Comparison of ENCODE assay signal across 8 mouse cellular contexts in the genomic region with DNA sequence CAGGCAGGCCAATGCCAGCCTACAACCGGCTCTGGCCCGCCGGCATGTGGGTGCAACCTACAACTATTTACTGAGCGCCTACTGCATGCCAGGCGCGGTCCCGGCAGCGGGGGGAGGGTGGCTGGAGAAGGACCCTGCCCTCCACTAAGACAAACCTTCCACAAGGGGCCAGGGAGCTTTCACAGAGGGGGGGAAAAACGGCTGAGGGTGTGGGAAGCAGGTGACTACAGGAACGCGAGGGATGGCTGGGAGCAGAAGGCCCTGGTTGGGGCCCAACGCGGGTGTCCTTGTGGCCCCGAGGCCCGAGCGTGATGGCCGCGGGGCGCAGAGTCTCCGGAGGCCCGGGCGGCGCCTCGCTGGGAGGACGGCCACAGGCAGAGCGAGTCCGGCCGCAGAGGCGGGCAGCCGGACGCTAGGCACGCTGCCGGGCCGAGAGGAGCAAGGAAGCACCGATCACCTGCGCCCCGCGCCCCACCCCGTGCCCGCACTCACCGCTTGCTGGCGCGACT. TPM values are rescaled to one million over a fixed set of nuclear protein-coding genes. Genes with fewer than 3 reads are reported as not detected.
A peak's percentile ranks its signal among the peaks of the same experiment; 100 is the strongest.
DNase-seq lines count a peak whose midpoint lies in the region; ATAC-seq and TF ChIP-seq lines count a peak whose summit lies in the region.

No protein-coding gene starts in this region.

- H3K36me3 ChIP-seq in heart, embryonic 16.5 days (ENCODE audit: control insufficient read depth, insufficient read depth), result peaks cover 34% of the 10 kb centered on the region
- peaks cover 18% of the 10 kb centered on the region for H3K36me3 ChIP-seq in macrophage (ENCODE audit: inconsistent target)
- H3K36me3 ChIP-seq in stomach, embryonic 14.5 days (ENCODE audit: control insufficient read depth, insufficient read depth, low read length), result peaks cover 32% of the 10 kb centered on the region

- 0 out of 2 replicates have a peak, but pooled peaks cover 2% of the 10 kb centered on the region for H3K4me1 ChIP-seq in cortical plate, adult 2 months (ENCODE audit: control insufficient read depth, insufficient read depth, low read length)
- H3K4me1 ChIP-seq in heart, embryonic 16.5 days (ENCODE audit: control insufficient read depth, insufficient read depth, low read length), result peaks cover 16% of the 10 kb centered on the region
- peaks cover 7% of the 10 kb centered on the region for H3K4me1 ChIP-seq in stomach, embryonic 14.5 days (ENCODE audit: control insufficient read depth, insufficient read depth, low read length)

- peak; percentile 64 for DNase-seq in adrenal gland, postnatal 25 days
- no peak for DNase-seq in adrenal gland, postnatal 4 days (ENCODE audit: low spot score in 2 of 2)
- peak; percentile 36 for DNase-seq in 416B (ENCODE audit: low read depth)
- peak; percentile 27 to 33 for DNase-seq in layer of hippocampus, postnatal 25 days (ENCODE audit: extremely low spot score in 1 of 2, low spot score in 1 of 2)

- no peaks in the 10 kb centered on the region for H3K27me3 ChIP-seq in heart, embryonic 16.5 days (ENCODE audit: control insufficient read depth, insufficient read depth, low read length)
- H3K27me3 ChIP-seq in stomach, embryonic 14.5 days (ENCODE audit: control insufficient read depth, insufficient read depth, low read length), result no peaks in the 10 kb centered on the region

- H3K27ac ChIP-seq in cortical plate, adult 2 months (ENCODE audit: insufficient read depth, low read length), result peak overlapping the region; percentile 63; the same call in 1 of the 2 replicates
- peak overlapping the region; percentile 68 for H3K27ac ChIP-seq in heart, embryonic 16.5 days (ENCODE audit: low read length)
- H3K27ac ChIP-seq in macrophage, result peak overlapping the region; percentile 38
- H3K27ac ChIP-seq in stomach, embryonic 14.5 days (ENCODE audit: low read length), result peak overlapping the region; percentile 90

- no peak for TF ChIP-seq POLR2A in cortical plate, adult 2 months (IDR thresholded peaks at IDR 0.05; ENCODE audit: extremely low read depth, insufficient read depth, low read length)

- peaks cover 14% of the 10 kb centered on the region for H3K79me2 ChIP-seq in macrophage (ENCODE audit: inconsistent target)

- peak overlapping the region; percentile 40 for H3K4me3 ChIP-seq in cortical plate, adult 2 months (ENCODE audit: insufficient read depth, low read length)
- H3K4me3 ChIP-seq in heart, embryonic 16.5 days (ENCODE audit: low read length), result peak overlapping the region; percentile 58
- peak overlapping the region; percentile 54 for H3K4me3 ChIP-seq in macrophage (ENCODE audit: inconsistent target)
- H3K4me3 ChIP-seq in stomach, embryonic 14.5 days (ENCODE audit: low read depth, low read length), result peak overlapping the region; percentile 89

- TF ChIP-seq CTCF in cortical plate, adult 2 months (IDR thresholded peaks at IDR 0.05; ENCODE audit: extremely low read depth, insufficient read depth, low read length), result no peak

- H3K9ac ChIP-seq in heart, embryonic 16.5 days (ENCODE audit: low read length), result peak overlapping the region; percentile 77
- peak overlapping the region; percentile 91 for H3K9ac ChIP-seq in stomach, embryonic 14.5 days (replicated peaks; ENCODE audit: low read depth, low read length)

- no peaks in the 10 kb centered on the region for H3K9me3 ChIP-seq in heart, embryonic 16.5 days (replicated peaks; ENCODE audit: control insufficient read depth, low read length)
- no peaks in the 10 kb centered on the region for H3K9me3 ChIP-seq in stomach, embryonic 14.5 days (ENCODE audit: control insufficient read depth, low read depth, low read length)

- WGBS in heart, embryonic 16.5 days, result under 1% methylated on average over 38 of the region's 43 CpGs
- 0% methylated on average over 40 of the region's 43 CpGs for WGBS in macrophage (ENCODE audit: missing documents)
- under 1% methylated on average over 25 of the region's 43 CpGs for WGBS in stomach, embryonic 14.5 days

- ATAC-seq in heart, embryonic 16.5 days (replicated peaks; ENCODE audit: extremely low read depth, insufficient read depth, low FRiP score), result peak; percentile 38
- ATAC-seq in stomach, embryonic 14.5 days (ENCODE audit: insufficient number of reproducible peaks, insufficient read depth, low FRiP score, low read depth), result no peak; the same call in 1 of the 2 replicates

- peak overlapping the region; percentile 78 for H3K4me2 ChIP-seq in heart, embryonic 16.5 days (ENCODE audit: low read depth, low read length)
- H3K4me2 ChIP-seq in stomach, embryonic 14.5 days (replicated peaks; ENCODE audit: low read depth, low read length), result peak overlapping the region; percentile 96

RNA-seq across cellular contexts. Expression of gene Hras, which starts 0.4 kb away (rescaled TPM):
- total RNA-seq in adrenal gland, postnatal 25 days (2021), result 64.8 and 88.0 TPM in 2 replicates
- 10 to 100 TPM; 88.5 to 96.4 TPM for total RNA-seq in adrenal gland, postnatal 4 days (2021)
- polyA plus RNA-seq in cortical plate, adult 2 months (2012; rRNA removed), result 256 and 265 TPM in 2 replicates
- polyA plus RNA-seq in heart, embryonic 16.5 days (2015; fragmentation: Nextera tagmentation; extraction: Ambion mirVana), result 59.5 and 92.1 TPM in 2 replicates
- total RNA-seq in layer of hippocampus, postnatal 25 days (2021), result 100 to 1,000 TPM; 193 to 235 TPM
- total RNA-seq in macrophage (2018; cell fraction: chromatin; rRNA removed), result 10 to 100 TPM in 13 of 26 experiments, 1 to 10 TPM in 12, not detected in 1; 1.5 to 31.4 (median 10.9) TPM
- 10 to 100 TPM; 40.7 to 70.9 (median 56.1) TPM for total RNA-seq in macrophage (2018; cell fraction: cytosol; rRNA removed)
- total RNA-seq in macrophage (2018; cell fraction: nucleus; rRNA removed), result 10 to 100 TPM in 21 of 26 experiments, 1 to 10 TPM in 5; 6.3 to 34.2 (median 15.0) TPM
- polyA plus RNA-seq in macrophage (2018), result 31.1 to 73.7 TPM (median 35.0 TPM) in 3 replicates
- polyA plus RNA-seq in stomach, embryonic 14.5 days (2014; fragmentation: Nextera tagmentation; extraction: Ambion mirVana), result 79.4 and 85.5 TPM in 2 replicates

RNA-seq across cellular contexts. Expression of gene Lrrc56, which starts 0.6 kb away (rescaled TPM):
- 6.4 and 10.8 TPM in 2 replicates for total RNA-seq in adrenal gland, postnatal 25 days (2021)
- total RNA-seq in adrenal gland, postnatal 4 days (2021), result 1 to 10 TPM; 8.8 to 9.9 TPM
- 5.4 and 5.8 TPM in 2 replicates for polyA plus RNA-seq in cortical plate, adult 2 months (2012; rRNA removed)
- polyA plus RNA-seq in heart, embryonic 16.5 days (2015; fragmentation: Nextera tagmentation; extraction: Ambion mirVana), result 3.0 and 4.1 TPM in 2 replicates
- 1 to 10 TPM; 4.5 to 6.1 TPM for total RNA-seq in layer of hippocampus, postnatal 25 days (2021)
- total RNA-seq in macrophage (2018; cell fraction: chromatin; rRNA removed), result 10 to 100 TPM in 10 of 26 experiments, 1 to 10 TPM in 16; 1.0 to 16.7 (median 8.6) TPM
- total RNA-seq in macrophage (2018; cell fraction: cytosol; rRNA removed), result 1 to 10 TPM; 1.8 to 4.6 (median 2.9) TPM
- 10 to 100 TPM in 5 of 26 experiments, 1 to 10 TPM in 21; 1.3 to 13.9 (median 6.0) TPM for total RNA-seq in macrophage (2018; cell fraction: nucleus; rRNA removed)
- polyA plus RNA-seq in macrophage (2018), result 1.2 to 3.9 TPM (median 2.3 TPM) in 3 replicates
- 5.3 and 6.1 TPM in 2 replicates for polyA plus RNA-seq in stomach, embryonic 14.5 days (2014; fragmentation: Nextera tagmentation; extraction: Ambion mirVana)

RNA-seq across cellular contexts. Expression of gene Lmntd2, which starts 20.5 kb away (rescaled TPM):
- total RNA-seq in adrenal gland, postnatal 25 days (2021), result 0.39 TPM in 1 of 2 replicates, not detected in the other
- 1 to 10 TPM in 1 of 2 experiments, under 1 TPM in 1; 0.82 to 1.0 TPM for total RNA-seq in adrenal gland, postnatal 4 days (2021)
- polyA plus RNA-seq in cortical plate, adult 2 months (2012; rRNA removed), result 0.17 and 0.27 TPM in 2 replicates
- polyA plus RNA-seq in heart, embryonic 16.5 days (2015; fragmentation: Nextera tagmentation; extraction: Ambion mirVana), result 0.54 and 0.76 TPM in 2 replicates
- not detected for total RNA-seq in layer of hippocampus, postnatal 25 days (2021)
- total RNA-seq in macrophage (2018; cell fraction: chromatin; rRNA removed), result under 1 TPM in 5 of 26 experiments, not detected in 21; 0.31 to 0.45 (median 0.41) TPM
- not detected for total RNA-seq in macrophage (2018; cell fraction: cytosol; rRNA removed)
- under 1 TPM in 5 of 26 experiments, not detected in 21; 0.22 to 0.33 (median 0.26) TPM for total RNA-seq in macrophage (2018; cell fraction: nucleus; rRNA removed)
- not detected in 3 replicates for polyA plus RNA-seq in macrophage (2018)
- polyA plus RNA-seq in stomach, embryonic 14.5 days (2014; fragmentation: Nextera tagmentation; extraction: Ambion mirVana), result 1.7 and 2.3 TPM in 2 replicates

RNA-seq across cellular contexts. Expression of gene Rnh1, which starts 20.7 kb away (rescaled TPM):
- total RNA-seq in adrenal gland, postnatal 25 days (2021), result 298 and 356 TPM in 2 replicates
- 100 to 1,000 TPM; 179 to 186 TPM for total RNA-seq in adrenal gland, postnatal 4 days (2021)
- 38.6 and 38.8 TPM in 2 replicates for polyA plus RNA-seq in cortical plate, adult 2 months (2012; rRNA removed)
- 96.9 and 111 TPM in 2 replicates for polyA plus RNA-seq in heart, embryonic 16.5 days (2015; fragmentation: Nextera tagmentation; extraction: Ambion mirVana)
- 10 to 100 TPM; 32.5 to 36.5 TPM for total RNA-seq in layer of hippocampus, postnatal 25 days (2021)
- 100 to 1,000 TPM in 10 of 26 experiments, 10 to 100 TPM in 16; 45.4 to 179 (median 83.1) TPM for total RNA-seq in macrophage (2018; cell fraction: chromatin; rRNA removed)
- 100 to 1,000 TPM; 170 to 399 (median 266) TPM for total RNA-seq in macrophage (2018; cell fraction: cytosol; rRNA removed)
- 100 to 1,000 TPM in 25 of 26 experiments, 10 to 100 TPM in 1; 88.9 to 212 (median 143) TPM for total RNA-seq in macrophage (2018; cell fraction: nucleus; rRNA removed)
- polyA plus RNA-seq in macrophage (2018), result 93.2 to 290 TPM (median 289 TPM) in 3 replicates
- 165 and 181 TPM in 2 replicates for polyA plus RNA-seq in stomach, embryonic 14.5 days (2014; fragmentation: Nextera tagmentation; extraction: Ambion mirVana)

RNA-seq across cellular contexts. Expression of gene Rassf7, which starts 22.3 kb away (rescaled TPM):
- 5.7 and 8.0 TPM in 2 replicates for total RNA-seq in adrenal gland, postnatal 25 days (2021)
- total RNA-seq in adrenal gland, postnatal 4 days (2021), result 10 to 100 TPM; 14.7 to 15.1 TPM
- polyA plus RNA-seq in cortical plate, adult 2 months (2012; rRNA removed), result 1.5 and 2.2 TPM in 2 replicates
- polyA plus RNA-seq in heart, embryonic 16.5 days (2015; fragmentation: Nextera tagmentation; extraction: Ambion mirVana), result 16.1 and 17.2 TPM in 2 replicates
- total RNA-seq in layer of hippocampus, postnatal 25 days (2021), result under 1 TPM; 0.64 to 0.80 TPM
- 1 to 10 TPM in 13 of 26 experiments, under 1 TPM in 1, not detected in 12; 0.41 to 5.6 (median 2.0) TPM for total RNA-seq in macrophage (2018; cell fraction: chromatin; rRNA removed)
- total RNA-seq in macrophage (2018; cell fraction: cytosol; rRNA removed), result 1 to 10 TPM in 13 of 26 experiments, under 1 TPM in 13; 0.28 to 1.6 (median 1.0) TPM
- total RNA-seq in macrophage (2018; cell fraction: nucleus; rRNA removed), result 1 to 10 TPM in 14 of 26 experiments, under 1 TPM in 4, not detected in 8; 0.30 to 2.6 (median 1.3) TPM
- polyA plus RNA-seq in macrophage (2018), result 0.60 to 3.0 TPM (median 2.4 TPM) in 3 replicates
- 57.2 and 59.2 TPM in 2 replicates for polyA plus RNA-seq in stomach, embryonic 14.5 days (2014; fragmentation: Nextera tagmentation; extraction: Ambion mirVana)

Comparison
In these comparisons a context has a peak if more than half of its experiments do, and no peak if none do; other contexts are left out.
1. DNase-seq: peak in adrenal gland, postnatal 25 days (single experiment), 416B (single experiment) and layer of hippocampus, postnatal 25 days (2 of 2); none in adrenal gland, postnatal 4 days (0 of 2).
2. H3K27ac ChIP-seq: peak in every context shown above with its lines; median percentile 90 in stomach, embryonic 14.5 days; 68 in heart, embryonic 16.5 days; 63 in cortical plate, adult 2 months; 38 in macrophage.
3. Peak in every context shown above with its lines, with median percentiles within 50 percentile points of each other: H3K4me3 ChIP-seq.